Comparison of ENCODE assay signal across 13 mouse cellular contexts in genomic region chr16:58703382-58704124, GRCm38 (mm10). TPM values are rescaled to one million over a fixed set of nuclear protein-coding genes. Genes with fewer than 3 reads are reported as not detected.
DNase-seq lines count a peak whose midpoint lies in the region; ATAC-seq and TF ChIP-seq lines count a peak whose summit lies in the region.
"Had no signal": no experiment of that assay in that cellular context is flagged by ENCODE, and none has a peak within 500 bp of the region (broad histone marks: within the 10 kb centered on the region; RNA-seq: fewer than 3 reads in every experiment).

No protein-coding gene starts in this region.

- peak overlapping the region; percentile 91 for H3K9ac ChIP-seq in CH12.LX (ENCODE audit: insufficient read depth, low read depth)
- no peak overlapping the region; the same call in 1 of the 2 replicates for H3K9ac ChIP-seq in heart, embryonic 16.5 days (ENCODE audit: low read length)
- H3K9ac ChIP-seq in liver, embryonic 12.5 days: no peak overlapping the region
- H3K9ac ChIP-seq: liver, postnatal 0 days had no signal

- H3K27me3 ChIP-seq in CH12.LX (replicated peaks): peaks cover 1% of the 10 kb centered on the region
- no peaks in the 10 kb centered on the region for H3K27me3 ChIP-seq in heart, embryonic 16.5 days (ENCODE audit: control insufficient read depth, insufficient read depth, low read length)
- no peaks in the 10 kb centered on the region for H3K27me3 ChIP-seq in hindbrain, embryonic 10.5 days (ENCODE audit: insufficient read depth, poor library complexity, severe bottlenecking)
- H3K27me3 ChIP-seq in liver, embryonic 12.5 days (replicated peaks): peaks cover 6% of the 10 kb centered on the region

- TF ChIP-seq EP300 in CH12.LX (IDR thresholded peaks at IDR 0.05; ENCODE audit: low read length): peak; percentile 92

- H3K4me1 ChIP-seq in CH12.LX (ENCODE audit: control insufficient read depth in 1 of 2, insufficient read depth in 2 of 2): peaks cover 20 to 70% of the 10 kb centered on the region in 2 experiments
- peaks cover 11% of the 10 kb centered on the region for H3K4me1 ChIP-seq in heart, embryonic 16.5 days (ENCODE audit: control insufficient read depth, insufficient read depth, low read length)
- no peaks in the 10 kb centered on the region for H3K4me1 ChIP-seq in hindbrain, embryonic 10.5 days (replicated peaks)
- H3K4me1 ChIP-seq in liver, embryonic 12.5 days: 0 out of 2 replicates have a peak, but pooled peaks cover 5% of the 10 kb centered on the region

- no peak for TF ChIP-seq RAD21 in CH12.LX (IDR thresholded peaks at IDR 0.05; ENCODE audit: low read depth, low read length)

- no peaks in the 10 kb centered on the region for H3K9me3 ChIP-seq in CH12.LX (replicated peaks; ENCODE audit: low read length)
- no peaks in the 10 kb centered on the region for H3K9me3 ChIP-seq in heart, embryonic 16.5 days (replicated peaks; ENCODE audit: control insufficient read depth, low read length)
- no peaks in the 10 kb centered on the region for H3K9me3 ChIP-seq in hindbrain, embryonic 10.5 days
- H3K9me3 ChIP-seq in liver, embryonic 12.5 days (replicated peaks): no peaks in the 10 kb centered on the region

- H3K4me2 ChIP-seq in CH12.LX (ENCODE audit: insufficient read depth, low read depth, poor library complexity, severe bottlenecking): peak overlapping the region; percentile 75
- H3K4me2 ChIP-seq in heart, embryonic 16.5 days (ENCODE audit: low read depth, low read length): peak overlapping the region; percentile 50
- no peak overlapping the region for H3K4me2 ChIP-seq in liver, embryonic 12.5 days

- WGBS in heart, embryonic 16.5 days: 9% methylated on average over 10 of the region's 10 CpGs
- 55% methylated on average over 10 of the region's 10 CpGs for WGBS in hindbrain, embryonic 10.5 days
- WGBS in liver, embryonic 12.5 days (ENCODE audit: insufficient replicate concordance): 26% methylated on average over 10 of the region's 10 CpGs

- no peaks in the 10 kb centered on the region; the same call in none of the 2 replicates for H3K79me2 ChIP-seq in CH12.LX (replicated peaks; ENCODE audit: control insufficient read depth, extremely low read depth, insufficient read depth, poor library complexity, severe bottlenecking)

- peak; percentile 27 to 43 for DNase-seq in kidney, adult 8-10 months
- DNase-seq in kidney, postnatal 4 days: no peak
- DNase-seq in CH12.LX (ENCODE audit: extremely low read depth): peak; percentile 87
- no peak for DNase-seq in hindbrain, embryonic 10.5 days (ENCODE audit: low spot score)
- DNase-seq in cerebellum, adult 9-10 months: no peak
- DNase-seq: liver, postnatal 0 days; right cerebral cortex, postnatal 4 days; thymus, postnatal 14 days had no signal

- H3K36me3 ChIP-seq in CH12.LX (replicated peaks in 1 of 2; ENCODE audit: control insufficient read depth in 1 of 2, insufficient read depth in 1 of 2, low read length in 1 of 2): no peaks in the 10 kb centered on the region
- no peaks in the 10 kb centered on the region for H3K36me3 ChIP-seq in heart, embryonic 16.5 days (ENCODE audit: control insufficient read depth, insufficient read depth)
- no peaks in the 10 kb centered on the region for H3K36me3 ChIP-seq in hindbrain, embryonic 10.5 days
- H3K36me3 ChIP-seq in liver, embryonic 12.5 days: no peaks in the 10 kb centered on the region

- dilution Hi-C loops in CH12.LX (cut with MboI; ENCODE audit: extremely low pct_ligation_motif_present, extremely low pct_unique_long_range_greater_than_20kb, low sequenced_read_pairs): no loop called here

- H3K27ac ChIP-seq in CH12.LX (ENCODE audit: insufficient read depth, low read depth): peak overlapping the region; percentile 77
- peak overlapping the region; percentile 11 for H3K27ac ChIP-seq in heart, embryonic 16.5 days (ENCODE audit: low read length)
- no peak overlapping the region for H3K27ac ChIP-seq in hindbrain, embryonic 10.5 days
- no peak overlapping the region for H3K27ac ChIP-seq in liver, embryonic 12.5 days

- H3K4me3 ChIP-seq in CH12.LX (replicated peaks in 1 of 3; ENCODE audit: low read depth in 2 of 3, low read length in 2 of 3, poor library complexity in 1 of 3): peak overlapping the region in 2 of 3 experiments; percentile 17 to 25
- H3K4me3 ChIP-seq in heart, embryonic 16.5 days (ENCODE audit: low read length): no peak overlapping the region
- no peak overlapping the region for H3K4me3 ChIP-seq in hindbrain, embryonic 10.5 days
- no peak overlapping the region for H3K4me3 ChIP-seq in liver, embryonic 12.5 days

- TF ChIP-seq POLR2A in CH12.LX (IDR thresholded peaks at IDR 0.05; ENCODE audit: low read depth, low read length): peak; percentile 44

- 0 out of 2 replicates have a peak, but pooled peaks have one; percentile 32 for ATAC-seq in heart, embryonic 16.5 days (replicated peaks; ENCODE audit: extremely low read depth, insufficient read depth, low FRiP score)
- peak; percentile 25; the same call in 1 of the 2 replicates for ATAC-seq in megakaryocyte, adult 5-6 weeks (ENCODE audit: poor library complexity, severe bottlenecking)
- ATAC-seq in liver, embryonic 12.5 days: no peak
- ATAC-seq: liver, postnatal 0 days had no signal

- in situ Hi-C loops in CH12.LX (cut with MboI; ENCODE audit: low pct_ligation_motif_present, low pct_unique_long_range_greater_than_20kb, low sequenced_read_pairs): loop anchor here (10.0 kb wide), 2 partner anchors 189 to 811 kb away; no protein-coding TSS in a partner anchor

- no peak for TF ChIP-seq CTCF in CH12.LX (conservative IDR thresholded peaks at IDR 0.05 in 1 of 2, IDR thresholded peaks at IDR 0.05 in 1 of 2; ENCODE audit: low read depth in 2 of 2, low read length in 2 of 2)

TF ChIP-seq in CH12.LX, 34 proteins besides CTCF, POLR2A, EP300 and RAD21 (continues in another document):
- TF ChIP-seq SIN3A (IDR thresholded peaks at IDR 0.05; ENCODE audit: low read length) (peak; percentile 52), CHD2 (IDR thresholded peaks at IDR 0.05; ENCODE audit: low read length) (peak; percentile 34; the same call in 1 of the 2 replicates), IRF4 (IDR thresholded peaks at IDR 0.05; ENCODE audit: low read depth, low read length) (peak; percentile 89), ETS1 (conservative IDR thresholded peaks at IDR 0.05; ENCODE audit: low read depth, low read length) (peak; percentile 89), CHD1 (IDR thresholded peaks at IDR 0.05; ENCODE audit: low read depth, low read length) (no peak; the same call in none of the 2 replicates), UBTF (IDR thresholded peaks at IDR 0.05; ENCODE audit: low read depth, low read length) (no peak), NELFE (IDR thresholded peaks at IDR 0.05; ENCODE audit: low read depth, low read length) (no peak), MAZ (IDR thresholded peaks at IDR 0.05; ENCODE audit: low read depth, low read length) (peak; percentile 44; the same call in 1 of the 2 replicates), MAFK (IDR thresholded peaks at IDR 0.05; ENCODE audit: insufficient replicate concordance, low read length) (0 out of 2 replicates have a peak, but pooled peaks have one; percentile 32), E2F4 (IDR thresholded peaks at IDR 0.05; ENCODE audit: insufficient replicate concordance, low read depth, low read length) (no peak), MAX (IDR thresholded peaks at IDR 0.05; ENCODE audit: low read length) (no peak), MYC (IDR thresholded peaks at IDR 0.05; ENCODE audit: low read depth, low read length) (0 out of 2 replicates have a peak, but pooled peaks have one; percentile 14), ZNF384 (IDR thresholded peaks at IDR 0.05; ENCODE audit: low read depth, low read length) (0 out of 2 replicates have a peak, but pooled peaks have one; percentile 5)

RNA-seq across cellular contexts. Expression of gene Gpr15, which starts 15.3 kb away (rescaled TPM):
- 13.8 and 14.5 TPM in 2 replicates for total RNA-seq in CH12.LX (2012; rRNA removed)
- total RNA-seq in CH12.LX (2014; rRNA removed): 8.3 and 8.7 TPM in 2 replicates
- polyA plus RNA-seq in CH12.LX (2012; ENCODE audit: insufficient read length, low read depth): 3.9 and 4.7 TPM in 2 replicates
- 0.24 and 1.00 TPM in 2 replicates for polyA plus RNA-seq in heart, embryonic 16.5 days (2015; fragmentation: Nextera tagmentation; extraction: Ambion mirVana)
- total RNA-seq in megakaryocyte, adult 5-6 weeks (2015): 1.8 and 3.1 TPM in 2 replicates
- 4.2 and 6.7 TPM in 2 replicates for total RNA-seq in megakaryocyte, adult 5-6 weeks (2017)
- polyA plus RNA-seq in hindbrain, embryonic 10.5 days (2016; fragmentation: Nextera tagmentation; extraction: Ambion mirVana): not detected in 2 replicates
- not detected in 2 replicates for polyA plus RNA-seq in liver, embryonic 12.5 days (2016; fragmentation: Nextera tagmentation; extraction: Ambion mirVana)
- total RNA-seq: layer of hippocampus, postnatal 10 days had no signal
- polyA plus RNA-seq: embryonic facial prominence, embryonic 11.5 days; liver, postnatal 0 days had no signal

RNA-seq across cellular contexts. Expression of gene Cldnd1, which starts 24.2 kb away (rescaled TPM):
- total RNA-seq in CH12.LX (2012; rRNA removed) (59.9 and 63.8 TPM in 2 replicates), CH12.LX (2014; rRNA removed) (78.0 and 78.7 TPM in 2 replicates)
- 65.6 and 80.6 TPM in 2 replicates for polyA plus RNA-seq in CH12.LX (2012; ENCODE audit: insufficient read length, low read depth)
- 101 and 112 TPM in 2 replicates for polyA plus RNA-seq in heart, embryonic 16.5 days (2015; fragmentation: Nextera tagmentation; extraction: Ambion mirVana)
- total RNA-seq in megakaryocyte, adult 5-6 weeks (2015): 65.0 and 74.3 TPM in 2 replicates
- total RNA-seq in megakaryocyte, adult 5-6 weeks (2017): 16.9 and 25.2 TPM in 2 replicates
- 98.7 and 105 TPM in 2 replicates for polyA plus RNA-seq in hindbrain, embryonic 10.5 days (2016; fragmentation: Nextera tagmentation; extraction: Ambion mirVana)
- 41.3 and 41.8 TPM in 2 replicates for polyA plus RNA-seq in liver, embryonic 12.5 days (2016; fragmentation: Nextera tagmentation; extraction: Ambion mirVana)

RNA-seq across cellular contexts. Expression of gene Cpox, which starts 33.5 kb away (rescaled TPM):
- total RNA-seq in CH12.LX (2012; rRNA removed) (77.2 and 91.4 TPM in 2 replicates), CH12.LX (2014; rRNA removed) (70.3 and 74.5 TPM in 2 replicates)
- 72.3 and 75.6 TPM in 2 replicates for polyA plus RNA-seq in CH12.LX (2012; ENCODE audit: insufficient read length, low read depth)
- polyA plus RNA-seq in heart, embryonic 16.5 days (2015; fragmentation: Nextera tagmentation; extraction: Ambion mirVana): 33.3 and 37.1 TPM in 2 replicates
- total RNA-seq in megakaryocyte, adult 5-6 weeks (2015): 36.6 and 50.8 TPM in 2 replicates
- 17.7 and 25.5 TPM in 2 replicates for total RNA-seq in megakaryocyte, adult 5-6 weeks (2017)
- polyA plus RNA-seq in hindbrain, embryonic 10.5 days (2016; fragmentation: Nextera tagmentation; extraction: Ambion mirVana): 20.0 and 27.8 TPM in 2 replicates
- 692 and 703 TPM in 2 replicates for polyA plus RNA-seq in liver, embryonic 12.5 days (2016; fragmentation: Nextera tagmentation; extraction: Ambion mirVana)

RNA-seq across cellular contexts. Expression of gene Olfr172, which starts 59.4 kb away (rescaled TPM):
- total RNA-seq in CH12.LX (2012; rRNA removed): not detected in 2 replicates
- total RNA-seq in CH12.LX (2014; rRNA removed): not detected in 2 replicates
- polyA plus RNA-seq in CH12.LX (2012; ENCODE audit: insufficient read length, low read depth): not detected in 2 replicates
- not detected in 2 replicates for polyA plus RNA-seq in heart, embryonic 16.5 days (2015; fragmentation: Nextera tagmentation; extraction: Ambion mirVana)
- total RNA-seq in megakaryocyte, adult 5-6 weeks (2015): not detected in 2 replicates
- not detected in 2 replicates for total RNA-seq in megakaryocyte, adult 5-6 weeks (2017)
- polyA plus RNA-seq in hindbrain, embryonic 10.5 days (2016; fragmentation: Nextera tagmentation; extraction: Ambion mirVana): not detected in 2 replicates
- polyA plus RNA-seq in liver, embryonic 12.5 days (2016; fragmentation: Nextera tagmentation; extraction: Ambion mirVana): not detected in 2 replicates
- total RNA-seq: layer of hippocampus, postnatal 10 days had no signal
- polyA plus RNA-seq: embryonic facial prominence, embryonic 11.5 days; liver, postnatal 0 days had no signal

Comparison
In these comparisons a context has a peak if more than half of its experiments do, and no peak if none do; other contexts are left out.
1. DNase-seq: peak in kidney, adult 8-10 months (2 of 2) and CH12.LX (single experiment); none in kidney, postnatal 4 days (0 of 2), hindbrain, embryonic 10.5 days (single experiment) and cerebellum, adult 9-10 months (single experiment).
2. H3K27ac ChIP-seq: peak in CH12.LX (single experiment) and heart, embryonic 16.5 days (single experiment); none in hindbrain, embryonic 10.5 days (single experiment) and liver, embryonic 12.5 days (single experiment).
3. H3K4me3 ChIP-seq: peak in CH12.LX (2 of 3); none in heart, embryonic 16.5 days (single experiment), hindbrain, embryonic 10.5 days (single experiment) and liver, embryonic 12.5 days (single experiment).